Mouse (Mus musculus): ENCODE measurements around the gene Fbxo9.

DNA sequence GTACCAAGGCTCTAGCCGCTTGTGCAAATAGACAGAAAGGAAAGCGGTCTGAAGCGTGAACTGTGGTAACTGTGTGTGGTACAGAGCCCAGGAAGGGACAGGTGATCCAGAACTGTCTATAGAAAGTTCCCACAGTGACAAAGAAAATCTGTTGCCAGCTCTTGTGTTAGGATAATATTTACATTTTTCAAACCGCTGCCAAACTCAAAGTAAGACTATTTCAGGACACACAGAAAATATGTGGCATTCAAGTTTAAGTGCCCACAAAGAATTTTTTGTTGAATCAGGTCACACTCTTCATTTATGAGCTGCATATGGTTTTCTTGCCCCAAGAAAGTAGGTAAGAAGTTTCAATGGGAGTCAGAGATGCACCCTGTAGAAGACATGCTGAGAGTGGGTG lies 75.9 kb downstream of the Fbxo9 start:
- TF ChIP-seq CTCF (IDR thresholded peaks at IDR 0.05; ENCODE audit: low read depth, low read length) (no peak), POLR2A (IDR thresholded peaks at IDR 0.05; ENCODE audit: insufficient read depth, low read length) (no peak)
